Mouse (Mus musculus) myocyte (in vitro differentiated cells): ENCODE data around the gene Pnrc2. TPM values are rescaled to one million over a fixed set of nuclear protein-coding genes. Genes with fewer than 3 reads are reported as not detected.

Source experiments
- H3K27me3 ChIP-seq: one replicate; pipeline ENCODE4 v1.6.1; 2011; ENCODE audit not compliant: control insufficient read depth, insufficient read depth, insufficient read length
- H3K36me3 ChIP-seq: one replicate; pipeline ENCODE4 v1.6.1; 2011; ENCODE audit not compliant: control insufficient read depth, insufficient read depth
- H3K4me2 ChIP-seq: one replicate; pipeline ENCODE4 v1.6.1; 2011; ENCODE audit warnings: low read depth, control low read depth
- H3K4me3 ChIP-seq: one replicate; pipeline ENCODE4 v1.5.1; 2011; ENCODE audit warnings: mild to moderate bottlenecking, control low read depth, moderate library complexity
- H3K79me2 ChIP-seq: one replicate; pipeline ENCODE4 v1.6.1; 2011; ENCODE audit not compliant: control insufficient read depth, insufficient read depth
- H3ac ChIP-seq: one replicate; pipeline ENCODE4 v1.6.1; 2011; ENCODE audit not compliant: control insufficient read depth, insufficient read length
- CEBPB ChIP-seq: IDR thresholded peaks from 2 replicates; pipeline ENCODE4 v1.6.1; 2011; ENCODE audit warnings: mild to moderate bottlenecking, moderate library complexity; ENCODE audit not compliant: poor library complexity, insufficient read depth, severe bottlenecking
- E2F4 ChIP-seq: IDR thresholded peaks from one replicate; pipeline ENCODE4 v1.6.1; 2011; ENCODE audit warnings: mild to moderate bottlenecking, control low read depth, moderate library complexity; ENCODE audit not compliant: insufficient read depth
- MAX ChIP-seq: IDR thresholded peaks from one replicate; pipeline ENCODE4 v1.6.1; 2011; ENCODE audit warnings: low read depth, mild to moderate bottlenecking, control low read depth
- MYOD1 ChIP-seq, 3 experiments: IDR thresholded peaks; one replicate each; pipeline ENCODE4 v1.6.1; 2011; ENCODE audit warnings: control low read depth in 2 of 3, low read depth in 2 of 3, mild to moderate bottlenecking in 2 of 3, moderate library complexity in 1 of 3; ENCODE audit not compliant: insufficient read length in 2 of 3, control insufficient read depth in 1 of 3
- MYOG ChIP-seq, 3 experiments: IDR thresholded peaks; one replicate each; pipeline ENCODE4 v1.6.1; 2011; ENCODE audit warnings: control low read depth in 2 of 3, low read depth in 2 of 3, mild to moderate bottlenecking in 2 of 3; ENCODE audit not compliant: insufficient read length in 2 of 3, control insufficient read depth in 1 of 3, insufficient read depth in 1 of 3
- POLR2A ChIP-seq: IDR thresholded peaks from one replicate; pipeline ENCODE4 v1.6.1; 2011; ENCODE audit warnings: low read depth, mild to moderate bottlenecking, control low read depth, moderate library complexity; ENCODE audit not compliant: insufficient read length
- POLR2AphosphoS2 ChIP-seq: IDR thresholded peaks from one replicate; pipeline ENCODE4 v1.6.1; 2011; ENCODE audit warnings: low read depth, control low read depth; ENCODE audit not compliant: insufficient read length
- REST ChIP-seq: IDR thresholded peaks from one replicate; pipeline ENCODE4 v1.6.1; 2011; ENCODE audit warnings: mild to moderate bottlenecking, control low read depth, moderate library complexity; ENCODE audit not compliant: insufficient read depth, insufficient read length
- SRF ChIP-seq: IDR thresholded peaks from one replicate; pipeline ENCODE4 v1.6.1; 2011; ENCODE audit warnings: low read depth; ENCODE audit not compliant: control insufficient read depth, insufficient read length
- TCF12 ChIP-seq: IDR thresholded peaks from one replicate; pipeline ENCODE4 v1.6.1; 2011; ENCODE audit warnings: mild to moderate bottlenecking, control low read depth; ENCODE audit not compliant: poor library complexity, insufficient read depth, severe bottlenecking
- TCF3 ChIP-seq: IDR thresholded peaks from one replicate; pipeline ENCODE4 v1.6.1; 2011; ENCODE audit warnings: low read depth, control low read depth; ENCODE audit not compliant: insufficient read length
- USF1 ChIP-seq: IDR thresholded peaks from one replicate; pipeline ENCODE4 v1.6.1; 2011; ENCODE audit warnings: low read depth, mild to moderate bottlenecking, control low read depth, moderate library complexity
- polyA plus RNA-seq: library from polyadenylated mRNA; unstranded; fragments of >200 nt; fragmentation: generic; extraction: Trizol; gene quantifications from one replicate; pipeline ENCODE4 v1.2.1, GENCODE M21; 2012; ENCODE audit warnings: missing spikeins

The Pnrc2 gene
- polyA plus RNA-seq, 1 experiment, result 45.2 TPM

DNA sequence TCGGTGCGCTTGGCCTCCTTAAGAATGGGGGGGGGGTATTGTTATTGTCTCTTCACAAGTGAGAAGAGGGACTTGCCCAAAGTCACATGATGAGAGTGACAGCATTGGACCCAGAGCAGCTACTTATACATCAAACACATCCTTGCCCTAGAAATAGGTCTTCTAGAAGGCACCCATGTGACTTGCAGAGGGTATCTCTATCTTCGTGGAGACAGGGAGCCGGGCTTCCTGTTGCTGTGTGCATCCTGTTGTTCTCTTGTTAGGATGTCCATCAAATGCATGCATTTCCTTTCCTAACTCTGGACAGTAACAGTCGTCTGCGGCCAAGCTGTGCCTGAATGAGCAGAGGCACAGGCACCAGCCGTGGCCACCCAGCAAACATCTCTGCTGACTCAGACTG is 37.9 kb upstream of the Pnrc2 start:
- Histone ChIP-seq H3K79me2 (no peaks in the 10 kb centered on the region), H3K36me3 (no peaks in the 10 kb centered on the region), H3K4me3 (no peak overlapping the region), H3ac (no peak overlapping the region), H3K4me2 (no peak overlapping the region), H3K27me3 (peaks cover 11% of the 10 kb centered on the region)
- TF ChIP-seq MYOG (IDR thresholded peaks at IDR 0.05; ENCODE audit: control insufficient read depth in 1 of 3, insufficient read depth in 1 of 3, insufficient read length in 2 of 3, low read depth in 2 of 3) (no peak), CEBPB (no peak), REST (no peak), POLR2AphosphoS2 (no peak), E2F4 (no peak), POLR2A (no peak), USF1 (no peak), TCF3 (no peak), TCF12 (no peak), MAX (no peak), SRF (no peak), MYOD1 (IDR thresholded peaks at IDR 0.05; ENCODE audit: control insufficient read depth in 1 of 3, insufficient read length in 2 of 3, low read depth in 2 of 3) (no peak)

DNA sequence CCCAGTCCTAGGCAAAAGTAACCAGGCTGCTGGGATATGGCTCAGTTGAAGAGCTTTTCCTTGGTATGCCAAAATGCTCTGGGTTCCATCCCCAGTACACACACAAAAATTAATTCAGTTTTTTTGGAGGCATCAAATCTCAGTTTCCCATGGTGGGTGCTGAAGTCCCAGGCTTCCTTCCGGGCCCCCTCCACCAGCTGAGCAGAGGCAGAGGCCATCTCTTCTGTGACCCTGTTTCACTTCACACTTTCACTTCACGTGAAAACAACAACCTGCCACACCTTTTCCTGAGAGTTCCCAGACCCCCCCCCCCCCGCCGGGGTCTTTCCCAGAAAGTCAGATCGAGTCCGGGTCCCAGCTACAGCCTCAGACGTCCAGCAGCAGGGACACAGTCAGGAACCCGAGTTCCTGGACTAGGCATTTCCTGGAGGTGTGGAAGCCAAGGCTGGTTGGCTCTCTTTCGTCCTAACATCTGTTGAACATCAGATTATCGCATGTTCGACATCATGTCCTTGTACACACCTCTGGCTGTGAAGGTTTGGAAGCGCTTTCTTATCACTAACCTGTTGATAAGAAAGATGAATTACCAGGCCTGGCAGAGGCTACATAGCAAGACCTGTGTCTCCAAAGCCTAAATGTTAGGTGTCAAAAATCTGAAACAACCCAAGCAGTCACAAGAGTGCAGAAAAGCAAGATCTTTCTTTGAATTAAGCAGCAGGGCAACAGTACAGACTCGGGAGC is 35.8 kb upstream of the Pnrc2 start:
- no peak overlapping the region for H3K4me3 ChIP-seq
- no peak overlapping the region for H3K4me2 ChIP-seq
- TF ChIP-seq MYOG (IDR thresholded peaks at IDR 0.05; ENCODE audit: control insufficient read depth in 1 of 3, insufficient read depth in 1 of 3, insufficient read length in 2 of 3, low read depth in 2 of 3) (no peak), REST (no peak), SRF (no peak), TCF3 (no peak), POLR2AphosphoS2 (no peak), MAX (no peak), E2F4 (no peak), POLR2A (no peak), MYOD1 (IDR thresholded peaks at IDR 0.05; ENCODE audit: control insufficient read depth in 1 of 3, insufficient read length in 2 of 3, low read depth in 2 of 3) (no peak)

DNA sequence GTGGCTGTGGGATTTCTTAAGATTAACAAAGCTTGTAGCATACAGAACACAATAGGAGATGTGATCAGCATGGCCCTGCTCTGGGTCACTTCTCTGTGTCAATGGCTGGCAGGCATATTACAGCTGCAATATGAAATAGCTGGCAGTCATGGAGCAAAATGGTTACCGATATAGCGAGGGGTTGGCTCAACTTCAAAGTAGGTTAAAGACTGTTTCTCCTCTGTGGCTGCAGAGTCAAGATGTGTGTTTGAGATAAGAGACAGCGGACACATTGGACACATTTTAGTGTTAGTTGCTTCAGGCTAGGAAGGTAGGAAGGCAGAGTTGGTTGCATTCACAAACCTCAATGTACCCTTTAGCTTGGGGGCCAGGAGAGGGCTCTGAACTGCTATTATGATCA is 33.0 kb upstream of the Pnrc2 start:
- H3K4me2 ChIP-seq, result no peak overlapping the region
- no peaks in the 10 kb centered on the region for H3K36me3 ChIP-seq
- no peaks in the 10 kb centered on the region for H3K79me2 ChIP-seq
- no peak overlapping the region for H3ac ChIP-seq
- H3K27me3 ChIP-seq, result peaks cover 22% of the 10 kb centered on the region
- no peak overlapping the region for H3K4me3 ChIP-seq
- TF ChIP-seq MYOG (IDR thresholded peaks at IDR 0.05; ENCODE audit: control insufficient read depth in 1 of 3, insufficient read depth in 1 of 3, insufficient read length in 2 of 3, low read depth in 2 of 3), result no peak
- no peak for TF ChIP-seq MYOD1 (IDR thresholded peaks at IDR 0.05; ENCODE audit: control insufficient read depth in 1 of 3, insufficient read length in 2 of 3, low read depth in 2 of 3)
- TF ChIP-seq POLR2AphosphoS2, result no peak
- no peak for TF ChIP-seq POLR2A
- TF ChIP-seq TCF3, result no peak
- no peak for TF ChIP-seq E2F4
- TF ChIP-seq MAX, result no peak
- TF ChIP-seq TCF12, result no peak
- no peak for TF ChIP-seq SRF
- TF ChIP-seq USF1, result no peak
- TF ChIP-seq REST, result no peak
- TF ChIP-seq CEBPB, result no peak

More for the DNA sequence above, 35.8 kb upstream of the Pnrc2 start:
- no peak overlapping the region for H3ac ChIP-seq
- H3K36me3 ChIP-seq, result no peaks in the 10 kb centered on the region
- H3K79me2 ChIP-seq, result no peaks in the 10 kb centered on the region
- H3K27me3 ChIP-seq, result peaks cover 16% of the 10 kb centered on the region

GRCm38 (mm10) chr4:135904810-135905209 is 31.2 kb upstream of the Pnrc2 start:
- H3K27me3 ChIP-seq, result peaks cover 15% of the 10 kb centered on the region
- H3K4me3 ChIP-seq, result no peak overlapping the region
- no peaks in the 10 kb centered on the region for H3K36me3 ChIP-seq
- H3K79me2 ChIP-seq, result no peaks in the 10 kb centered on the region
- no peak overlapping the region for H3K4me2 ChIP-seq
- no peak for TF ChIP-seq E2F4
- TF ChIP-seq SRF, result no peak
- TF ChIP-seq POLR2AphosphoS2, result no peak
- TF ChIP-seq CEBPB, result no peak
- no peak for TF ChIP-seq MAX
- H3ac ChIP-seq, result no peak overlapping the region

DNA sequence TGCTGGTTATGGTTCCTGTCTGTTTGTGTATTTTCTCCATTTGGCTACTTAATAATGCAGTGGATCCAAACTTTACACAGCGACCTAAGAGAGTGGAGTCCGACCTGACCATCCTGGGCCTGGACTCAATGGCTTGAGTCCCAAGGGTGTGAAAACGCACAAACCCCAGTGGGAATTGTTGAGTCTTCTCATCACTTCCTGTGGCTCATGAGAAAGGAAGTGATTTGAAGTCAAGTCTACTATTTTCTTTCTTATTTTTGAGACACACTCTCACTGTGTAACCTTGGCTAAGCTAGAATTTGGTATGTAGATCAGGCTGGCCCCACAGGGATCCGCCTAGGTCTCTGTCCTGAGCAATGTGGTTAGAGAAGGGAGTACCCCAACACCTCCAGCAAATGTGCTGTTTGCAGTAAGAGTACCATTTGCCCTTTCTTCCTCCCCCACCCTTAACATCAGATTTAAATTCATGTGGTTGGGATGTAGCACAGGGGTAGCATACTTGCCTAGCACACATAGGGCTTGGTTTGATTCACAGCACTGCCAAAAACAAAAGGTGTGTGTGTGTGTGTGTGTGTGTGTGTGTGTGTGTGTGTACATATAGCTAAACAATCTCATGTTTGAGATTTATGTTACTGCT is 29.1 kb upstream of the Pnrc2 start:
- H3K4me2 ChIP-seq, result no peak overlapping the region
- no peaks in the 10 kb centered on the region for H3K36me3 ChIP-seq
- H3K79me2 ChIP-seq, result no peaks in the 10 kb centered on the region
- TF ChIP-seq USF1, result no peak
- TF ChIP-seq TCF12, result no peak
- TF ChIP-seq MYOG (IDR thresholded peaks at IDR 0.05; ENCODE audit: control insufficient read depth in 1 of 3, insufficient read depth in 1 of 3, insufficient read length in 2 of 3, low read depth in 2 of 3), result no peak
- TF ChIP-seq SRF, result no peak
- no peak for TF ChIP-seq MAX
- TF ChIP-seq REST, result no peak
- no peak for TF ChIP-seq E2F4
- no peak for TF ChIP-seq POLR2A
- no peak for TF ChIP-seq MYOD1 (IDR thresholded peaks at IDR 0.05; ENCODE audit: control insufficient read depth in 1 of 3, insufficient read length in 2 of 3, low read depth in 2 of 3)
- no peak for TF ChIP-seq POLR2AphosphoS2
- TF ChIP-seq TCF3, result no peak
- TF ChIP-seq CEBPB, result no peak
- H3K27me3 ChIP-seq, result peaks cover 15% of the 10 kb centered on the region
- no peak overlapping the region for H3K4me3 ChIP-seq
- no peak overlapping the region for H3ac ChIP-seq
